Mouse (Mus musculus) left cerebral cortex, adult 18-20 months (tissue): ENCODE results near the gene Crybg1. TPM values are rescaled to one million over a fixed set of nuclear protein-coding genes. Genes with fewer than 3 reads are reported as not detected.
A peak's percentile ranks its signal among the peaks of the same experiment; 100 is the strongest.

Experiments
- DNase-seq, 2 experiments: peaks; one replicate each; pipeline ENCODE4 v3.0.0; 2021 to 2022; ENCODE audit warnings: low spot score in 2 of 2, mixed read lengths in 1 of 2
- long read RNA-seq, 2 experiments: library from polyadenylated mRNA; stranded (forward); transcript quantifications; one replicate each; pipeline ENCODE4 v2.0.0; 2021
- total RNA-seq, 2 experiments: library from RNA; stranded (reverse); gene quantifications; 2 replicates each; pipeline ENCODE4 v1.2.3; 2021

Gene Crybg1
- under 1 TPM; 0.58 to 0.66 TPM for total RNA-seq
- long read RNA-seq, experiment 1, full-length matches to known transcripts = 1 of 1 reads
- long read RNA-seq, experiment 1, partial matches to known transcripts = 0 of 1 reads
- long read RNA-seq, experiment 1, other reads (novel, unspliced or antisense) = 0 of 1 reads
- long read RNA-seq, experiment 2, partial matches to known transcripts = 0 of 1 reads
- long read RNA-seq, experiment 2, other reads (novel, unspliced or antisense) = 1 of 1 reads

DNA sequence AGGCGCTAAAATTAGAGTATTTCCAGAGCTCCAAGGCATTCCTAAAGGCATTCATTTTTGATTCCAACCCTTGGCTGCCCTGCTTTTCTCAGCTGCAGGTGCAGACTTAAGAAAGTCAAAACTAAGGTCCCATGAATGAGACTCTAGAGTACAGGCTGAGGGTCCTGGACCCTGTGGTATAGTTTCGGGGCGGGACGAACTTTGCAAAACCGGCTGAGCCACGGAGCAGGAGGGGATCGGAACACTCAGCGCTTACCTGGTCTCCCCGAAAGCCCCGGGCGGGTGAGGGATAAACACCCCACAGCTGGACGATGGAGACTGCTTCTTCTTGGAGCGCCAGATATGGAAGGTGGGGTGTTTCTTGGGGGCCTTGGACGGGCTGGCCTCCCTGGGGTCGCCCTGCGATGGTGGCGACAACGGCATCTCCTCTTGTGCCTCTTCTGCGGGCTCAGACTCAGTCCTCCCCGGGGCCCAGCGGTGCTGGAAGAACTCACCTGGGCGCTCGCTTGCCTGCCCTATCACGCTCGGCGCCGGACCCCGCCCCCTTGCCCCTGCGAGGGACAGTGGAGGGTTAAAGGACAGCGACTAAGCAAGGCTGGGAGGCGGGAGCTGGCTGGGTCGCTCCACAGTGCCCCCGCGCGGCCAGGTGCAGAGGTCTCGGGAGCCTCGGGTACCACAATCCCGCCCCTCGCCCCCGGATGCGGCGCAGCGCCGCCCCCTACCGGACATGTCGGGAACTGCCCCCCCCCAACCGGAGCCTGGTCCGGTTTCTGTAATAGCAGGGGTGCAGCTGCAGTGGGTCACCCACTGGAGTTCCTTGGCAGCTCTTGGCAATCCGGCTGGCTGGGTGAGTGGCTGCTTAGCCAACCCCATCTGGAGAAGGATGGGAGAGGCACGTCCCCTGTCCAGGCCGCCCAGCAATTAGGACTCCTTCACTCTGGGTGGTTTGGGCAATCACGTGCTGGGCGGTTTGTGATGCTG is at the start of gene Crybg1:
Gene Crybg1 (minus strand): TSS at position 517 of the 981 bp plus-strand sequence.
- DNase-seq = peak; percentile 15 to 38

DNA sequence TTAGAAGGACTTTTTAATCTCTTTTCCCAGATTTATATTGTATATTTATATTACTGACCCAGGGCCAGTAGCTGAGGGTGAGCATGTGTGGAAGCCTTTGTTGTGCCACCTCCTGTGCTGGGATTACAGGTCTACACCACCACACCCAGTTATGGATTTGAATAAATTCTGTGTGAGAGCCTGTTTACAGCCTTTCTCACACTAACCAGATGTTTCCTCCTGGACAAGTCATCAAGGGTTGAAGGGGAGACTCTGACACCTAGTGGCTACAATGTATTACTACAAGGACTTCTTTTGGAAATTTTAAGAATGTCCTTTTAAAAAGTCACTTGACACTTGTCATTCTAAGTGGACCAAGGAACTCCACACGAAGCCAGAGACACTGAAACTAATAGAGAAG is 28.7 kb upstream of the Crybg1 start:
- no peak for DNase-seq

DNA sequence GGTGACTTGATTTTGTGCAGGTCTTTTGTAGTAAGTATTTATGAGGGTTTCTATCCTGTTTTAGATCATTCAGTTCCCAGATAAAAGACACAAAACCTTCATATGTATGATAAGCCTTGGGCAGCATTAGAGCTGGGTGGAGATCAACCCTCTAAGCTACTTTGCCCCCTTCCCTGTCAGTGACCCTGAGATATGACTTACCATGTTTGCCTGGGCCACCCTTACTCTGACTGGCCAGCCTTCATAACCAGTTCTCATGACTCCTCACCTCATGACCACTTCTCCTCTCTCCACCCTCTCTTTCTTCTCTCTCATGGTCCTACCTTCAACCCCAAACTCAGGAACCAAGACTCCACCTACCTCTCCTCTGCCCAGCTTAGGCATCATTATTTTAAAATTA is 27.9 kb upstream of the Crybg1 start:
- DNase-seq = no peak

DNA sequence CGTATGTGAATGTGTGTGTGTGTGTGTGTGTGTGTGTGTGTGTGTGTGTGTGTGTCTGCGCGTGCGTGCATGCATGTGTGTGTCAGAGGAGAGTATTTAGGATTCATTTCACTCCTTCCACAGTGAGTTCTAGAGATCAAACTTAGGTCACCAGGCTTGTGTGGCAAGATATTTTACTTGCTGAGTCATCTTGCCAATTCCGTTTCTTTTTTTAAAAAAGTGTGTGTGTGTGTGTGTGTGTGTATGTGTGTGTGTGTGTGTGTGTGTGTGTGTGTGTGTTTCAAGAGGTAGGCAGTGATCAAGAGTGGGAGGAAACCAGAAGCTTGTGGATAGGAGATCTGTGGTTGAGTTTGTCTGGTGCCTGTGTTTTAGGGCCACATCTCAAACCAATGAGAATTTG is 27.5 kb upstream of the Crybg1 start:
- no peak for DNase-seq

DNA sequence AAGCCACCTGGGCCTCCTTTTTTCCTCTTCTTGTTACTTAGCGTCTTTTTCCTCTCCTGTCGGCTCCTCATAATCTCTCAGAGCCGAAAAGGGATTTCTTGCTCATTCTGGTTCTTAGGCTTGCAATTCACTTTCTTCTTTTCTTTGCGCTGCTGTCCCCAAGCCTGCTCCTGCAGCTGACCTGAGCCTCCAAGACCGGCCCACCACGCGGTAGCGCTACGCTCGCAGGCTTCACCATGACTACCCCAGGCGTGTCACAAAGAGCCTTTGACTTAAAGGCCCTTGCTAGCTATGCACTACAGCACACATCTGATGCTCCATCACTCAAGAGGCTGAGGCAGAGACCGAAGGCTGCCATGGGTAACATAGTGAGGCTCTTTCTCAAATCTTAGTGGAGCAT is 21.5 kb upstream of the Crybg1 start:
- DNase-seq = no peak

DNA sequence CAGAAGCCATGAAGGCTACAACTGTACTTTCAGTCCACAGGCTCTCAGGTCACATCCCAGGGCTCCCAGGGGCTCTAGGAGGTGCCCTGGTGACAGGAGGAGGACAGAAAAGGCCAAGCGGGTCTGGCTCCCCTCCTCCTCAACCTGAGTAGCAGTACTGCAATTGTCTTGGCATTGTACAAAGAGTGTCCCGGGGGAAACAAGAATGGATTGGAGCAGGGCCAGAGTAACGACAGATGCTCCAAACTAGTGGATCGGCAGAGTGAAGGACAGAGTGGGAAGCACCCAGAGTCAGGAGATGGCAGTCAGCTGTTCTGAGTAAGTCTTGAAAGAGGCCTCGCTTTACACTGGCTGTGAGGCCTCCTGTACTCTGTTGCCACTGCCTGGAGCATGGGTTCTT is 18.4 kb upstream of the Crybg1 start:
- DNase-seq = no peak

DNA sequence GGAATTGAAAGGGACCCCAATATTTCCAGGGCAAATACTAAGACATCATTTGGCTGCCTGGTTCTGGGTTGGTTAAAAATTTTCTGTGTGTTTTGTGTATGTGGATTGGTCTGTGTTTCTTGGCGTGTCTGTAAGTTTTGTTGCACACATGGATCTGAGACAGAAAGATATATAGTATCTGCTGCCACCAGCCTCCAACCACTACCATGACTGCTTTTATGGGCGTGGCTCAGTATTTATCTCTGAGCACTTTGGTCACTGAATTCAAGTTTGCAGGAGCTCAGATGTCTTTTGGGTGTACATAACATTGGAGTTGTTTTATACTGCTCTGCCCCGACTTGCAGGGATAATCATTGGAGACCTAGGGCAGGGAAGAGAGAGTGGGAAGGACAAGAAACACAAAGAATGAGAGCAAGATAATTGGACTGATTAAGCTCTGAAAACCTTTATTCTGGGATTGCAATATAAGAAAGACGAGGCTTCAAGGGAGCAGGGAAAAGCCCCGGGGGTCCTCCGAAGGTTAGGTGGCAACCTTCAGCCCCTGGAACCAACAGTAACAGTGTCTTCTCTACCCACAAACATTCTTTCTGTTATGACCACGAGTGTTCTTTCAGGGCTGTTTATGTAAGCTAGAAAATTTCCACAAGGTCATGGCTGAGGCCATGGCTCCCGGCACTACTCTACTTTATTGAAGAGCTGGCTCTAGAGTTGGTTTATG is 15.8 kb upstream of the Crybg1 start:
- DNase-seq = no peak

DNA sequence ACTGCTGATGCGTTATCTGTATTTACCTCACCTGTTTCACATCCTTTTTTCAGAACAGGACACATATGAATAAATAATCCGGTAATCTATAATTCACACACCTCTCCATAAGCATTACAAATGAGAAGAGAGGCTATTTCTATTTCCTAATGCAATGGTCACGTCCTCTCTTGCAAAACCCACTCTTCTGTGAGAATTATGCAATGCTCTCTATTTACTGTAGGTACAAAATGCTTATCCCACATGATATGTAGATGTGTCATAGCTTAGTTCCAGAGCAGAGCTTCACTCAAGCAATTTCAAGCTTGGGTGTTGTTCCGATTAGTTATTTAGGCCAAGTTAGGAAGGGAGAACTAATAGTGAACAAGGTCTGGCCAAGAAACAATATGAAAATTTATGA is 14.4 kb upstream of the Crybg1 start:
- DNase-seq = no peak

DNA sequence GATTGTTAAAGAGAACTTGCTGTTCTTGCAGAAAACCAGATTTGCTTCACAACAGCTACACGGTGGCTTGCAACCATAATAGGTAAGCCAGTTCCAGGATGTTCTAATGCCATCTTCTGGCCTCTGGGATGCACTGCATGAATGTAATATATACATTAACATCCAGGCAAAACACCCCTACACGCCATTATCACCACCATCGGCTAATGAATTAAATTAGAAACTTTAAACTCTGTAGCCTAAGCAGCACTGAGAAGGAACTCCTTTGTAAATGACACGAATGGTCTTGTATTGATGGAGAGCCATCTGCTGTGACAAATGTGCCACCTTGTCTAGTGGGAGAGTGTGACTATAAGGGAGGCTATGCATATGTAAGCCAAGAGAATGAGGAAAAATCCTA is 11.5 kb upstream of the Crybg1 start:
- peak in 1 of 2 experiments; percentile 37 for DNase-seq

DNA sequence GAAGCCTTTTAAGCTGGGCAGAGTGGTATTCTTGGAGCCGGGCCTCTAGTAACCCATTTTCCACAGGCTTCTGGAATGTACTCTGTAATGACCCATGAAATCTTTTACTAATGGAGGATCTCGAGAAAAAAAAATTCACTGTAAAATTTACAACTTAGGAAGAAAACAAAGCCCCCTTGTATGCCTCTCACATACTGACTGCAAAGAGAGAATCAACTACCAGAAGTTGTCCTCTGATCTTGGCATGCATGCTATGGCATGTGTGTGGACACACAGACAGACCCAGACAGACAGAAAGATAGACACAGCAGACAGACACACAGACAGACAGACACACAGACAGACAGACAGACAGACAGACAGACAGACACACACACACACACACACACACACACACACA is 8.8 kb upstream of the Crybg1 start:
- no peak for DNase-seq

DNA sequence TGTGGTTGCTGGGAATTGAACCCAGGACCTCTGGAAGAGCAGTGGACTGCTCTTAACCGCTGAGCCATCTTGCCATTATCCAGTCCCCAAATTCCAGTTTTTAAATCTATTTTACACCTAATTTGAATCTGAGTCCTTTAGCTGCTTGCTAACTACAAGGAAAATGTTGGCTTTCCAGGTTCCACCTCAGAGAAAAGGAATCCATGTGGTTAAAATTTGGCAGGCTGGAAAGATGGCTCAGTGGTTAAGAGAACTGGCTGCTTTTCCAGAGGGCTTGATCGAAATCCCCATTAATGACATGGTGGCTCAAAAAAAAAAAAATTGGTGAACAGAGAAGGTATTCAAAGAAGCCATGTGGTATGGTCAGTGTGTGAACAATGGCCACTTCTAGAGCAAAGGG is 1.8 kb upstream of the Crybg1 start:
- DNase-seq = no peak

DNA sequence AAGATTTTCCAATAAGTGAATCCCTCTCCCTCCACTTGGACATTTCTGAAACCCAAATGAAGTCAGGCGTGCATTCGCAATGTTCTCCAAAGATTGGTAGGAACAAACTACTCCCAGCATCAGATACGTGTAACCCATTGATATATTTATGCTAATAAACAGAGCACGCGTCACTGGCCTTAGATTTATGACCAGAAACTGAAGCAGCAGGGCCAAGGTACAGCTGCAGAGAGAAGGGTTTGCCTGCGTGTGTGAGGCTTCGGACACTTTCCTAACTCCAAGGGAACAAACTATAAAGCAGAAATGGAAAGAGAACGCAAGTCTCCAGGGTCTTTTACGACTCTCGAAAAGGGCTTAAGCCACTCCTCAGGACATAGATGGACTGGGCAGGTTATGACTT is 5.3 kb downstream of the Crybg1 start:
- no peak for DNase-seq

DNA sequence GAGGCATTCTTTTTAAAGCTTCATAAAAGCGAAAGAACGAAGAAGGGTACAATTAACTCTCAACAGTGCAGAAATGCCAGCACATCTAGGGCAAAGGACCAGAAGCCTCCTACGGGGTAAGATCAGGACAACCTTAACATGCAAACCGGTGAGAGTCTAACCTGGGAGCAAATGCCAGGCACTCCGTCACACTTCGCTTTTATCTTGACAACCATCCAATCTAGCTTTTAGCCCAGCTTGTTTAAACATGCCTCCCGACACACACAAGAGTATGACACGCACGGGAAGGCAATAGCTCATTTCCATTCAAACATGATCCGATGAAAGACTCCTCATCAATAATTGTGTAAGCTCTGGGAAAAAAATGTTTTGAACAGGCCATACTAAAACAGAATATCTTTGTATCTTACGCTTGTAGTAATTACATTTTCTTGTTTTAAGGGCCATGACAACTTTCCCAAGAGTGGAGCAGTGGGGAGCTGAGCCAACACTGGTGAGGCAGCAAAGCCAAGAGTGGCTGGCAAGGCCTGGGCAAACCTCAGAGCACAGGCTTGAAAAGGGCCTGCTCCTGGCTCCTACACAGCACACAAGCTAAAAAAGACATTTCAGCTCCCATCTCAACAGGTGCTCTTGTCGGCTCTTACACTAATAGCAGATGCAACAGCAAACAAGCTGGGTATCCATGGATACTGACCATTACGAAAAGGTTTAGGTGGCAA is 10.4 kb downstream of the Crybg1 start:
- no peak for DNase-seq

DNA sequence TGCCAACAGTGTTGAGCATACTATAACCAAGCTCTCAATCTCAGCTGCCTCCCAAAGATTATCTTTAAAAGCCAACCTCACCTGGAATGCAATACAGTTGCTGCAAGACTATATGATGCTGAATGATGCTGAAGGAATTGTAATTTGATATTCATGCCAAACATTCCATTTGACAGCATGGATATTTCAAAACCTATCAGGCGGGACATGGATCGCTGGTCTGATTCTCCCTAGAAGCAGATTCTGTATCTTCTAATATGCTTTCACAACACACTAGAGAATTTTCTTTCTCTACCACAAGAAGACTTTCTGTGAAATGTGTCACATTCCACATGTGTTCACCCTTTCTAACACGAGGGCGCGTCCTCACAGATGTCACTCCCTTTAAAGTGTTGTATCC is 22.6 kb downstream of the Crybg1 start:
- no peak for DNase-seq

DNA sequence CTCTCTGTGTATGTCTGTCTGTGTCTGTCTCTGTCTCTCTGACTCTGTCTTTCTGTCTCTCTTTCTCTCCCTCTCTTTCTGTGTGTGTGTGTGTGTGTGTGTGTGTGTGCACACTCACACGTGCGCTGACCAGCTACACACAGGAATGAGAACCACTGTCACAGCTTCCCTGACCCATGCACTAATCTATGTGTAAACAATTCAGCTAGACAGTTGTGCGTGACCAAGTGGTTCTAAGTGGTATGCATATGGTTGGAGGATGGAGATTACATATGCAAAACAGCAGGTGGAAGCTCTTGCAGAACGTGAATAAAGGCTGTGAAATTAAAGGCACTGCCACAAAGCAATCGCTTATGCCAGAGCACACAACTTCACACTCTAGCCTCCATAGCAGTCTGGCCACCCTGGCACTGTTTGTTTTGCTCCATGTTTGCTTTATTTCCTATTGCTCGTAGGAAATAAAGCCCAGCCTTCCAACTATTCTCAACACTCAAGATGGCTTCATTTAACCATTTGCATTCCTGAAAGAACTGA is 24.2 kb downstream of the Crybg1 start:
- DNase-seq = no peak

DNA sequence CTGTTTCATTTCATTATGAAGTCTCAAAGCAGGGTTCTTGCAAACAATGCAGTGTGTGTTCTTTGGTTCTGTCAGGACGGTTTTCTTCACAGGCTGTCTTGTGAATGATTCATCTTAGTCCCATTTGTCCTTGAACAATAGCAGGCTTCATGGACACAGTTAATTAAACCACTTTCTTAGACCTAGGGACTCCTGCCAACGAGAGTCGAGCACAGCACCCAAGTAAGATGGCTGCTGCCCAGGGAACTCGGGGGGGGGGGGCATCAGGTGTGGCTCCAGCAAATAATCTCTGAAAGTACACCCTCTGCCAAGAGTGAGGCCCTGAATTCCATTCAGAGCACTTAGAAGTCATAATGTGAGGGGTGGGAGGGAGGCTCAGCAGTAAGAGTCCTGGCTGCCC is 30.0 kb downstream of the Crybg1 start:
- DNase-seq = no peak

DNA sequence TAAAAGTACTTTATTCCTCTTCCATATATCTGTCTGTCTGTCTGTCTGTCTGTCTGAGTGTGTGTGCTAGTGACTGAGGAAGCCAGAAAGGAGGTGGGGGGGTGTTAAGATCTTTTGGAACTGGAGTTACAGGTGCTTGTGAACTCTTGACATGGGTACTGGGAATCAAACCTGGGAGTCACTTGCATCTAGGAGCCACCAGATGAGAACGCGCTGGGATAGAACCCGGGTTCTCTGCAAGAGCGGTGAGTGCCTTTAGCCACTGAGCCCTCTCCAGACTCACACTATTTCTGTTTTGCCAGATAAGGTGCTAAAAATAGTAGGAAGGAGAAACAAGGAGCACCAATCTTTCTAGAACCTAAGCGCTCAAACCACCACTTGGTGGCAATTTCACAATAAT is 31.9 kb downstream of the Crybg1 start:
- no peak for DNase-seq

DNA sequence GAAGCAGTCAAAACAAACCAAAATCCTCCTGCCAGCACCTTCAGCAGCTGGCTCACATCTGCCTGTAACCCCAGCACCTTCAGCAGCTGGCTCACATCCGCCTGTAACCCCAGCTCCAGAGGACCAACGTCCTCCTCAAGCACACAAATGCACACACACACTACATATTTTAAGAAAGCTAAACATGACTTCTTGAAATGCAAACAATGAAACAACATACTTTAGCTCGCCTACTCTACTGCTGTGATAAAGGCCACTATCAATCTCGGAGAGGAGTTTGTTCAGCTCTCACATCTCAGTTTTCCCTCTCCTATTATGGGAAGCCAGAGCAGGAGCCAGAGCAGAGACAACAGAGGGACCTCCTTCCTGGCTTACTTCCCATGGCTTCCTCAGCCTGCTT is 34.0 kb downstream of the Crybg1 start:
- DNase-seq = no peak

DNA sequence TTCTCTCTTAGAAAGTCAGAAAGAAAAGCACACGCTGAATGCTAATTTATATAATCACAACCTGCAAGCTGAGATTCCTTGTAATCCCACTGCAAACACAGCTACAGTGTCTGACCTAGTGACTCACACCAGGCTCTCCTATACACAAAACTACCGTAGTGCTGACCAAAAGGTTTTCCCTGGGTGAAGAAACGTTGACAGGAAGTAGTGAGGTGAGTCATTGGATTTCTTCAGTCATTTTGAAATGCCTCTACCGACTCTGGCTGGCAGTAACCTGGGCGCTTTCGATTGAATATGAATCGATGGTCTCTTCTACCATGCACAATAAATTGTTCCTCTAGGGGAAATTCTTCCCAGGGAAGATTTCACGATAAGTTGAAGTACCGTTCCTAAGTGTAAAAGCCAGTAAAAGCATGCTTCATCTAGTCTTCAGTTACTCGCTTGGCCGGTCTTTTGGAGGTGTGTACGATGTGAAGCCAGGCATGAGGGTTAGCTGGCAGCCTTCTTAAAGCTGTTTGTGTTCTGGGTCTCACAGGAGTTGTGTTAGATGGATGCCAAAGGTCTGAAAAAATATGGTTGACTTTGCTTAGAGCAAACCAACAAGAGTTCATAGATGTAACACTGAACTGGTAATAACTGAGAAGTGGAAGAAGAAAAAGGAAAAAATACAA is 36.5 kb downstream of the Crybg1 start:
- DNase-seq = no peak

DNA sequence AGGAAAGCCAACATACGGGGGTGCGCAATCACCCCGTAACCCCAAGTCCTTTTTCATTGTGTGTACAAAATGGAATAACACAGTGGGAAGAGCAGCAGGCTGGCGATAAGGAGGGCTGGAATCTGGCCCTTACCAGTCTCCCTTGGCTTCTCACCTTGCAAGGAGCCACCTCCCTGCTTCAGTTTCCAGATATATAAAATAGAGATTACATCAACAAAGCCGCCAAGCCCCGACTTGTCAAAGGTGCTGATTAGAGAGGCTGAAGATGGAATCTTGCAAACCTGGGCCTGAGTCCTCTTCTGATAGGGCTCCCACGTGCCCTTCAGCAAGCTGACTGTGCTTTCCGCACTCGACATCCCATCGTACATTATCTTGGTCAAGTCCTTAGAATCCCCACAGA is 37.5 kb downstream of the Crybg1 start:
- no peak for DNase-seq
